Mouse (Mus musculus) frontal cortex, postnatal 25 days (tissue): ENCODE results near the gene Frmd6.

Experiments used
- DNase-seq, 2 experiments: peaks; one replicate each; pipeline ENCODE4 v3.0.0; 2022; ENCODE audit warnings: low spot score in 2 of 2

Frmd6 gene

DNA sequence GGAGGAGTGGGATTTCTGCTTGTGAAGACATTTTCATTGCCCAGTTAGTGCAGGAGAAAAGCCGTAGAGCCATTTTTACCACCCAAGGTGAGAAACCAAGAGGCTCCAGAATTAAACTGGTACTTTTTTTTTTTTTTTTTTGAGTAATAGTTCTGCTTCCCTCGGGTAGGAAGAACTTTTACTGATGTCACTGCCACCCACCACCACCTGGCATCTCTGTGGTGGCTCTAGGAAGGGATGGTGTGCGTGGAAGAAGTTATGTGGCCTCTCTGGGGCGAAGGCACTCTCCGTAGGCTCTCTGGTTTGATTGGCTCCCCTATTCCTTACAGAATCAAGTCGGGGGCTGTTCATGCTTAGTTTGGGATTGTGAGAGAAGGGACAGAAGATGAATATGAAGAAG is 17.3 kb upstream of the Frmd6 start:
- no peak for DNase-seq

DNA sequence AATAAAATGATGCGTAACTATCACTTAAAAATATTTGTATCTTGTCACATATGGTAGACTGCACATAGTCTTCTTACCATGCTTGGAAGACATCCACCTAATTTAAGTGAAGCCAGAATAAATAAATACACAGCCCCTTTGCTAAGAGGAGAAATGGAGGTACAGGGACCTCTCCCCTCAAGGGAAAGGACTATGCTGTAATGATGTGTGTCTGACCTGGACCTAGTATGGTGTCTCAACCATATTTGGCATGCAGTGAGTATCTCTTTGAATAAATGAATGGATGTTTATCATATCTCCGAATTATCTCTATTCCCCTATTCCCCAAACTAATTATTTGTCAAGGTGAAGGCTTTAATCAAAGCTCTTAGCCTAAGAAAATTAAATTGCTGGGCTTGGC is 15.4 kb upstream of the Frmd6 start:
- no peak for DNase-seq

DNA sequence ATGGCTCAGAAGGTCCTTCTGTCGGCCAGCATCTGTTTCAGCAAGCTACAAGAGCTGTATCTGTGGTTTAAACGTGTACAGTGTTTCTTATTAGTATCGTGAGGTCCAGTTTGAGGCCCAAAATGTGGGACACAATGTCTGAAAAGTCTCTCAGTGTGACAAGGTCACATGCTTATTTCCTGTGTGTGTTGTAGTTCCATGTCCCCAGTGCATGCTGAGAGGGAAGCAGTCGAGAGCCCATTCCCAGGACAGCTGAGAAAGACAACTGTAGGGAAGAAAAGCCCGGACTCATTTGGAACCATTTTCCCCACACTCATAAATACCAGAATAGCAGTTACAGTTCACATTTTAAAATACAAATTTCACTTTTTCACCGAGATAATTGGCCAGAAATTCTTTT is 13.5 kb upstream of the Frmd6 start:
- no peak for DNase-seq

DNA sequence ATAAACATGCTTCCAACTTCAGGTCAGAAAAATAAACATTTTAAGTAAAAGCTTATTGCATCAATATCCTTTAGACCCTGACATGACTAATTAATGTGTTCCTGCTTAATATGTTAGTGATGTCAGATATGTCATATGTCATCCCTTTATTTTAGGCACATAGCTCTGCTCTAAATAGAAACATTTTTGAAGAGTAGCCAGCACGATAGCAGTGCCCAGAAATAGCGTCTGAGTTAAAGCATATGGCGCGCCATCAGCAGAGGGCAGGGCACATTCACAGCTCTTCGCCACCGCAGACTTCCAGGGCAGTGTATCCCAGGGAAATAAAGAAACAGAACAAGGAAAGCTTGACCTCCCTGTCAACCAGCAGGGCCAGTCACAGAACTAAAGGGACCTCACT is 13.1 kb upstream of the Frmd6 start:
- no peak for DNase-seq

DNA sequence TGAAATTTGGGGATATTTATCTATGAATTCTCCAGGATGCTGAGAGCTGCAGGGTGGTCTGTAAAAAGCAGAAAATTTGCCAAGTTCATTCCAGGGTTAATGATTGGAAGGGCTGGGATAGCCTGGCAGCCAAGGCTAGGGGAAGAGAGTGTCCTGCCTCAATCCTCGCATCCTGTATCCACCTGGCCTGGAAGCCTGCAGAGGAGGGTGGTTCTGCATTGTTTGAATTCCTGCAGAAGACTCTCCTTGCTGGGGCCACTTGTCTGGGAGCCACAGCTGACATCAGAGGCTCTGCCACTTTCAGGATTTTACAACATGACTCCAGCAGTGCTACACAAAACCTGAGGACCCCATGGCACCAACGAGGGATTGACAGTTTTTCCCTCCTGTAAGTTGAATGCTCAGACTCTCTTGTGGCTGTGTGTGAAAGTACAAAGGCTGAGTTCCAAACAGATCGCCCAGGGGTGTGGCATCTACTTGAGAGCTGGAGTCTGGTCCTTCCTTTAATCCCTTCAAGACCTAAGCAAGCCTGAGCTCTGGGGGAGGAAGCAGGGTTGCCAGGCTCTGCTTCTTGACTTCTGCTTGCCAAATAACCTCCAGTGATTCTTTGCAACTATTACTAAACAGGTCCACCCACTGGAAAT is 12.4 kb upstream of the Frmd6 start:
- DNase-seq, result no peak

DNA sequence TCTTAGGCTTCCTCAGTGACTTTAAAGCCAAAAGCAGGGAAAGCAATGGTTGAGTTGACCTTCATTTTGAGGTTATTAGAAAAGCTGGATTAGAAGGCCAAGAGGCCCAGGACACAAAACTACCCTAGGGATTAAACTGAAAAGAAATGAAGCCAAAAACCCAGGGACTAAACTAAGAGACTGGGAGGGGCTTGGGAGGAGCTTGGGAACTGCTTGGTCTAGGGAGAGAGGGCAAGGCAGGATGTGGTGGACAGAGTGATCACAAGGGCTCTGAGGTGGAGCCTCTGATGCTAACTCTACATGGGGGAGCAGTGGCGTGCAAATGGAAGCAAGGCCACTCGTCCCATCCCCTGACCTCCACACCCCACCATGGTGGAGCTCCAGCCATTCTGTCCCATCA is 8.6 kb upstream of the Frmd6 start:
- no peak for DNase-seq

DNA sequence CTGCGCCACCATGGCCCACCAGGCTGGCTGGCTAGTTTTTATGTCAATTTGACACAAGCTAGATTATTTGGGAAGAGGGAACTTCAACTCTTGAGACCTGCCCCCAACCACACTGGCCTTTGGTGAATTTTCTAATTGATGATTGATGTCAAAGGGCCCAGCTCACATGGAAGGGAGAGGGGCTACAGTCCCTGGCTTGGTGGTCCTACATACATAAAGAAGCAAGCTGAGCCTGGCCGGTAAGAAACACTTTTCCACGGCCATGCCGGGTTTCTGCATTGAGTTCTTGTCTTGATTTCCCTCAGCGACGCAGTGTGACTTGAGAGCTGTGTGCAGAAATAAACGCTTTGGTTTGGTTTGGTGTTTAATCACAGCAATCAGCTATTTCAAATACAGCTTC is 1.3 kb upstream of the Frmd6 start:
- DNase-seq, result no peak

DNA sequence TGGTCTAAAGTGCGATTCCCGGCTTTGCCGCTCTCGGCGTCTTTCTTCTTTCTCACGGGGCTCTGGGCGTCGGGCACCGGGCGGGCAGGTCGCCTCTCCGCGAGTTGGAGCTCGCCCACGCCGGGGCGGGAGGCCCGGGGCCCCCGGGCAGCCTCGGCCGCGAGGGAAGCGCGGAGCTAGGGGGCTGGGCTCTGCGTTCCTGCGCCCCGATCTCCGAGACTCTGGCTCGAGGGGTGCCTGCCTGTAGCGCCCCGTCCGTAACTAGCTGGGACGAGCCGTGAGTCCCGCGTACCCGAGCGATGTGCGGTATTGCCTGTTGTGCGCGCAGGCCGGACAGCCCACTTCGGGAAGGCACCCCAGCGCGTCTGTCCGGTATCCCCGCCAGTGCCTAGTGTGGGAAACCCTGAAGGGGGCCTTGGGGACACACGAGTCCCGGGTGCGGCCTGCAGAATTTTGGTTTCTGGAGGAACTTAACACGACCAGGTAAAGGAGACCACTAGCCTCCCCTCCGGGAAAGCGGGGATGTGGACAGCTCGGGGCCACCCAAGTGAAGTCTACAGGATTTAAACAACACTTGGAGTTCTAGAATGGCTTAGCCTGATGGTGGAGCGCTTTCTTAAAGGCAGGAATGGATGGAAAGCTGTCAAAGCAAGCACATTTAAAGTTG is 470 bp downstream of the Frmd6 start:
- DNase-seq, result peak in 1 of 2 experiments; percentile 26

DNA sequence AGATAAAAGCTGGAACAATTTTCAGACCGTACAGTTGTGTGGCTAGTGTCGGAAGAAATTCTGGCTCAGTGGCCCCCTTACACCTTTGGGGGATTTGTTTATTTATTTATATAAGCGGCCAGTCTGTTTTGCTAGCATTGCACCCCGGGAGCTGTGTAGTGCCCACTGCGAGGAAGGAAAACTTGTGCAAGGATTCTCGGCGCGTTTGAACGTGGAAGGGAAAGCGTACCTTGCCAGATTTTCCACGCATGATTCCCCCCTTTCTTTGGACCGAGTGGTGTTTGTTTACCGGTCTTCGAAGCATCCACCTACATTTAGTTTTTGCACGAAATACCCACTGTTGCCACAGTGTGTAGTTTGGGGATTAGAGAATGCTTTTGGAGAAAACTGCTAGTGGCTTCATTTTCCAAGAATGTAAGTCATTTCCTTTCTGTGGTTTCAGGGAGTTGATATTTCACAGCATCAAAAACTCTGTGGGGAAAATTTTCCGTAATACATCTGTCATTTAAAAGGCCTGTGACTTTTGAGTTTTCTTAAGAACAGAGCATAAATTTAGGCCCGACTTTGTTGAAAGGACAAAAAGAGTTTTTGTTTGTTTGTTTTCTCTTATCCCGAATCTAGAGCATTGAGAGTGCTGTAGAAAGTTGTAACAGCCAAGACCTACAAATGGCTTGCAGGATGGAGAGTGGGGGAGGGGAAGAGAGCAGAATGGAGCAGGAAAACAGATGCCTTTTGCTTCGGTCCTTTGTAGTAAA is 1.2 kb downstream of the Frmd6 start:
- no peak for DNase-seq

DNA sequence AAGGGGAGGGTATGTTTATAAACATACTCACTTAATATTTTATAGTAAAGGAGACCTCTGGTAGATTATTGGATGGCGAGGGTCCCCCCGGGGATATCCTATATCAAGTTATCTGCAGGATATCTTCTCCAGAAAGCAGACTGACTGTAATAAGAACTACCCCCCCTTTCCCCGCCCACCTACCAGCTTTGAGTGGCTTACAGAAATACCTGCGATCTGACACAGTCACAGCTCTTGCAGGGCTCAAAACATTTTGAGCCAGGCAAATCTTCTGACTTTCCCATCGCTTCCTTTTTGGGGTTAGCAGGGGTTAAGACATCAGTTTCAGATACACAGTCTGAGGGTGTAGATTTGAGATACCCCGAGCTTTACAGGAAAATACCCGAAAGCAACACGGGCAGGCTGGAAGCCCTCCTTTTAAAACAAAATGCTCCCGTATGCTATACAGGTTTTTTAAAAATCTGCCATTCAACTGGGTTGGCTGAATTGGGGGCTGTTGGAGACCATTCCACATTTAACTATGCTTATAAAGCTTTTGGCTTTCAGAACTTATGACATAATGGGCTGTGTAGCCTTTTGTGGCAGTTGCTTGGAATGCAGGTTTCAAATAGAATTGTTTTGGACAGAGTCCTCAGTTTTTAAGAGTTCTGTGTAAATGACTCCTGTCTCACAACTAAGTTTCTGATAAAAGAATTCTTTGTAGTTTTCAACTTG is 2.0 kb downstream of the Frmd6 start:
- DNase-seq, result no peak

DNA sequence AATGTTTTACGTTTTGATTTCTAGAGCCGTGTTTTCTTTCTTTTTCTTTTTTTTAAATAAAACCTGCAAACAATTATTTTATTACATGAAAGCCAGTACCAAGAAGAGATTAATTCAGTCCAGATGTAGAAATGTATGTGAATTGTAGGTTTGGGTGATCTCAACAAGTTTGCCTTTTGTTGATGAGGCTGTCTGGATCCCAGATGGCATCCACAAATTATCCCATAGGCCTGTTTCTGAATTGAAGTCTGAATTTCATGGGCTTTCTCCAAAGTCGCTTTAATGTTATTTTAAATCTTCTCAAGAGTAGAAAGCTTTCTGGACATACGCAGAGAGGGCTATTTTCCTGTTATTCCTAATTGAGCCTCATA is 2.6 kb downstream of the Frmd6 start:
- DNase-seq, result no peak

DNA sequence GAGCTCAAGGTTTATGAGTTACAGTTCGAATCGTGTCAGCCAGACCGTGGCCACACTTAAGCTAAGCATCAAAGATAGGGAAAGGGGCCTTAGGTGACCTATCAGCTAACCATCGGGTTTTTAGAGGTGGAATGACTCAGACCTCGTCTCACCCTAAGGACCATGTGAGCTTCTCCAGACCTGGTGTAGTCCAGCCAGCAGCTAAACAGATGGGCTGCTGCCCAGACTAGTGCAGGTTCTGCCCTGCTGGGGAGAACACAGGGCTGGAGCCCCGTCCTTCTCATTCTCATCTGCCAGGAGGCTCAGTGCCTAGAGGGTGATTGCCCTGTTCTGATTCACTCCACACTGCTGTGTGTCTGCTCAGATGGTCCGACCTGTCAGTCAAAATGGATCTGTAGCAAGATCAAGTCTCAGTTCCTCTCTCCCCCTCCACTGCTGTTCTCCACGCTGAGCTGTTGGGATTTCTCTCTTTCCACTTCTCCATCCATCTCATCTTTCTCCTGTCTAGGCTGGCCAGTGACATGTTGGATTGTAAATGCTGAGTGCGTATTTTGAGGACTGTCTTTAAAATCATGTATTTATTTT is 5.8 kb downstream of the Frmd6 start:
- no peak for DNase-seq

DNA sequence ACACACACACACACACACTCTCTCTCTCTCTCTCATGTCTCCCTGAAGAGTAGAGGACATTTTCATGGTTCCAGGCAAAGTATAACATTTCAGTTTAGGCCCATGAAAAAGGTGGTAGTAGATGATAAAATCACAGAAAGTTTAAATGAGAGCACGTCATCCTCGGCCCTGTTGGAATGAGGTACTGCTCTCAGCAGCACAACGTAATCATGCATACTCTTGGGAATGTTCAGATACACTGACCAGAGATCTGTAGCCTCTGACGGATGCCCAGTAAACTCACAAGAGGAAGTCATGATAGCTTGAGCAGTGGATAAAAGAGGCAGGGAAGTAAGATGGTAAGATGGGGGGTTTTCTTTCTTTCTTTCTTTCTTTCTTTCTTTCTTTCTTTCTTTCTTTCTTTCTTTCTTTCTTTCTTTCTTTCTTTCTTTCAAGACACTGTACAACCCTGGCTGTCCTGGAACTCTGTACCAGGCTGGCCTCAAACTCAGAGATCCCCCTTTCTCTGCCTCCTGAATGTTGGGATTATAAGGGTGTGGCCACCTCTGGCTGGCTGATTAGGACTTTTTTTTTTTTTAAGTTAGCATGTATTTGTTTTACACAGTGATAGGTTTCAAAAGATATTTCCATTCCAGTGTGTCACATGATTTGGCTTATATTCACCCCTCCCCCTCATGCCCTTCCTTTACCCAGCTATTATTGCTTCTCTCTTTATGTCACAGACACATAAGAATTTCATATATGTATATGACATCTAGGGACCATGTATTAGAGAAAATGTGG is 7.1 kb downstream of the Frmd6 start:
- DNase-seq, result no peak

DNA sequence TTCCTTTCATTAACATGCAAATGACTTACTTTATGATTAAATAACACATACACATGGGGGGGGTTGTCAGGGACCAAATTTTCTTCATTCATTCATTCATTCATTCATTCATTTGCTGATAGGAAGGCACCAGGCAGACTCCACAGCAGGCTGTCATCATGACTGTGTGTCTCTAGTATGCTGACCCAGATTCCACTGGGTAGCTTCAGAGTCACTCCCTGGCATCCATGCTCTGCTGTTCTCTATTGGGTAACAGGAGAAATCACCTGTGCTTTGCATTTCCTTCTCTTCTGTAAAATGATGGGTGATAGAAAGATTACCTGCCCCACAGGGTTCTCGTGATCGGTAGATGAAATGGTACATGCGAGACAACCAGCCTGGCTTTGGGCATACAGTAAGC is 7.7 kb downstream of the Frmd6 start:
- DNase-seq, result no peak

DNA sequence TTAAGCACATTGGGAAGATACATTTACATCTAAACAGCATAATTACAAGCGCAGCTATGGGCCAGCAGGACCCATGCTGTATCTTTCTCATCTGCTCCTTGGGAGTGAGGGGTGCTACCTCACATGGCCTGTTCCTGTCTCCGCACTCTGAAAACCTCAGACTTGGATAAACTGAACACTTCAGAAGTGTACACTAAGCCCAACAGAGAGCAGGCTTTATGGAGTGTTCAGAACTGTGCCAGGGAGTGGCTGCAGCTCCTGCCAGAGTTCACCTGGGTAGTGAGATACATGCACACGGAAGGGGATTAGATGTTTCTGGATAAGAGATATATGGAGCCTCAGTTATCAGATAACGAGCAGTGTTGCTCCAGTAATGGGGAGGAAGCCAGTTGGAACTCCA is 8.7 kb downstream of the Frmd6 start:
- DNase-seq, result no peak

DNA sequence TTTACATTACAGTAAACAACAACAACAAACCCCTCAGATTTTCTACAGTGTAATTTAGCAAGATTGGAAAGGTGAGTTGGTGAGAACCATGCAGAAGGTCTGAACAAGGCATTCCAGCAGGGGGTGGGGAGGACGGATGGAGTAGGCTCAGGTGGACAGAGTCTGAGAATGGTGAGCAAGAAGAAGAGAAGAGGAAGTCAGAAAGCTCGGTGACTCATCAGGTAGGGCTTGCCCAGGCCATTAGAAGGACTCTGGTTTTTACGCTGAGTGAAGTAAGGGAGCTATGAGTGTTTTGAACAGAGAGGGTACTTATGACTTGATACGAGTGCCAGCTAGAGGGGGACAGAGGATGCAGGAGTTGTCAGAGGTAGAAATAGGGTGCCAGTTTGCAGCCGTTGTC is 9.7 kb downstream of the Frmd6 start:
- no peak for DNase-seq

DNA sequence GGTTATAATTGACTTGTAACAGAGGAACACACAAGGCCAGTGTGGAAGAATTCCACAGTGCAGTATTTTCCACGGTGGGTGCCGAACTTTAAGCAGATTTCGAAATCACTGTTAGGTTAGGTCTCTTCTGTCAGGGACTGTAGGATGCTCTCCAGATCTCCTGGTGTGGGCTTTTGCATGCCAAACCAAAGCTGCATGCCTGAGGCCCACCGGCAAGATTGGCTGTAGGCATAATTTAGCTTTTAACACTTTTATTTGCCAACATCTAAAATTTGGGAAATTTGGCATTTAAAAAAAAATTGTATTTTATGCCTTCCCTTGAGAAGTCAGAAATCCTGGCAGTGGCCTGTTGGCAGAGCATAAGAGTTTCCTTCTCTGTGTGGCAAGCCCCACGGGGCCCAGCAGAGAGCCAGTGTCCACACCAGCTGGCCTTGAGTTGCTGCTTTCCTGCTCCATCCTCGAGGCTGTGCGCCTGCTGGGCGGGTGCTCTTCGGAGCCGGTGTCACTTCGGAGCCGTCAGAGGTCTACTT is 12.5 kb downstream of the Frmd6 start:
- DNase-seq, result no peak

DNA sequence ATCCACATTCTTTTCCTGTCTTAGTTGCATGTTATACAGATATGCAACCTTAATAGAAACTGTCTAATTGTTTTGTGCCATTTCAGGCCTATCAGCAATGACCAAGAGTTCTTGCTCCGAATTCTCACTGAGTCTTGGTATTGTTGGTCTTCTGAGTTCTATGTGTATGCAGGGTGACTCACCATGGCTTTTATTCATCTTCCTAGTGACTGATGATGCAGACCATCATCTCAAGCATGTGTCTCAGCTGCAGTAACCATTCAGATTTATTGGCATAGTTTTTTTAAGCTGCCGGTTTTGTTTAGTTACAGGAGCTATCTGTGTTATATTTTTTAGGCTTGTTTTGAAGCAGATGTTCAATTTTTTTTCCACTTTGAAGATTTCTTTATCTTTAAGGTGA is 20.1 kb downstream of the Frmd6 start:
- DNase-seq, result no peak

DNA sequence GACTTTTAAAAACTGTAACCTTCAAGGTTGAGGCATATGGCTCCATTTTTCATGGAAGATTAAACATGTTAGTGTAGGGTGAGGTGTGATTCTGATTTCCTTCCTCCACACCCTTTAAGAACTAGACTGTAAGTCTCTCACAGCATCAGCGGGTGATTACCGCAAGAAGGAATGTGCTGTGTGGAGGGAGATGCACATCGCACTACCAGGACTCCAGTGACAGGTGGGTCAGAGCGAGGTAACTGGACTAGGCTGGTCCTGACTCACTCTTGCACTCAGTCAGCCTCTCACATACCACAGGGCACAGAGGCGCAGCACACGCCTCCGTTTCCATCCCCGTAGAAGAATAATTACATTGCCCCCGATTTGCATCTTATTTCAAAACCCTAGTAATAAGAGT is 23.7 kb downstream of the Frmd6 start:
- no peak for DNase-seq

DNA sequence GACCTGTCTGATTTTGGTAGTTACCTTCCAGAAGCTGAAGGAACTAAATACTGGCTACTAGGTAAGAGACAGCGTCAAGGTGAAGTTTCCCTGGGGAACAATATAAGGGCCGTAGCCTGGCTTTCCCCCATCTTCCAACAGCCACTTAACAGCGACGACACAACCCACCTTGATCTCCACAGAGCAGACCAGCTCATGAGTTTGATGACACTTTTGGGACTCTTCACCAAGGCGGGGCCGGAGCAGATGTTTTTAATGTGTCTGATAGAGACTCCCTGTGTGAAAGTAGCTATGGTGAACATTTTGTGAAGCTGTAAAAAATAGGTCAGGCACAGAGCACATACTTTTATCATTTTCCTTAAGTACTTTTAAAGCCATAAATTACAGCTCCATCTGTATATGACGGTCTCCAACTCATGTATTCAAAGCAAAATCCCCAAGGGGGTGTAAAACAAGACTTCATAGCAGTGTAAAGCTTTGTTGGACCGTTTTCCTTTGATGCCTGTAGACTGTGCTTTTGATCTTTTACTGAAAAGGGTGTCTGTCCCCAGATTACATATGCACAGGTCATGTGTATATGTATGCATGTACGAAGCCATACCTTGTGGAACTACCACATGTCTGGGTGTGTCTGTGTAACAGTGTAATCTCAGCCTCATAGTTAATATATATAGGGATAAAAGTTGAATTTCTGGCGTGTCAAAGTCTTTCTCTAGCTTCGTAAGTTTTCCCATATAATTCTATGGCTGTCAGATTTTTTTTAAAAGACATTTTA is 24.4 kb downstream of the Frmd6 start:
- DNase-seq, result no peak
